Mouse (Mus musculus): ENCODE data around the gene Pex19.

Pex19 gene

DNA sequence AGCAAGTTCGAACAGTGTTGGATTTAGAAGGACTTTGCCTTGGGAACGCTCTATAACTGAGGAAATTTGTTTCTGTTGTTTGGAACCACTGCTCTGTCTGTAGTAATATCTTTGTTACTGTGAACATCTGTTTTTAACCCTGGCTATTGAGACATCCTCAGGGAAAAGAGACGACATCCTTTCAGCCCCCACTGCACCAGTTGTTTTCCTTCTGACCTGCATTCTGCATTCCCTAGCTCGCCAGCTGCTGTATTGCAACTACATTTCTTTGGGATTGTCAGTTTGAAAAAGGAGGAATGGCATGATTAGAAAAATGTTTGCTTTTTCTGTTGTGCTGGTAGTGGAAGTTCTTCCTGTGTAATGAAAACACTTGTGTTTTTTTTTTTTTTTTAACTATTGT is 54.3 kb downstream of the Pex19 start:
- CTCF ChIA-PET, result interaction anchor here (0.7 kb wide), 1 partner anchor 45 kb away, joined by 6 read pairs; no protein-coding TSS in a partner anchor

GRCm38 (mm10) chr1:172181777-172182176 is 55.2 kb downstream of the Pex19 start:
- CTCF ChIA-PET, result interaction anchor here (0.8 kb wide), 1 partner anchor 76 kb away, joined by 3 read pairs; no protein-coding TSS in a partner anchor

GRCm38 (mm10) chr1:172183056-172183455 is 56.5 kb downstream of the Pex19 start:
- CTCF ChIA-PET, result interaction anchor here (0.6 kb wide), 2 partner anchors 67 to 298 kb away, joined by 4 read pairs; no protein-coding TSS in a partner anchor

GRCm38 (mm10) chr1:172183915-172184314 is 57.4 kb downstream of the Pex19 start:
- CTCF ChIA-PET, result no interaction called here
